Mouse (Mus musculus) forebrain, embryonic 13.5 days (tissue): ENCODE results near the gene Cap2. TPM values are rescaled to one million over a fixed set of nuclear protein-coding genes. Genes with fewer than 3 reads are reported as not detected.
A peak's percentile ranks its signal among the peaks of the same experiment; 100 is the strongest.

Experiments
- ATAC-seq: fragments of 200-750 bp; cut with Nextera tagmentation; 2 replicates; pipeline ENCODE4 v1.8.0; 2017
- H3K27ac ChIP-seq: fragments of 300-500 bp; sonication (generic); 2 replicates; pipeline ENCODE4 v1.5.1; 2015; ENCODE audit warnings: inconsistent platforms, mild to moderate bottlenecking, moderate library complexity
- H3K27me3 ChIP-seq: fragments of 300-500 bp; sonication (generic); 2 replicates; pipeline ENCODE4 v1.6.1; 2015; ENCODE audit warnings: mild to moderate bottlenecking, inconsistent platforms
- H3K36me3 ChIP-seq: fragments of 300-500 bp; sonication (generic); 2 replicates; pipeline ENCODE4 v1.6.1; 2015; ENCODE audit warnings: mild to moderate bottlenecking, inconsistent platforms; ENCODE audit not compliant: poor library complexity, severe bottlenecking
- H3K4me1 ChIP-seq: fragments of 300-500 bp; sonication (generic); 2 replicates; pipeline ENCODE4 v1.6.1; 2015; ENCODE audit warnings: inconsistent platforms
- H3K4me2 ChIP-seq: fragments of 300-500 bp; sonication (generic); 2 replicates; pipeline ENCODE4 v1.6.1; 2015; ENCODE audit warnings: inconsistent platforms, mild to moderate bottlenecking, moderate library complexity
- H3K4me3 ChIP-seq: fragments of 300-500 bp; sonication (generic); 2 replicates; pipeline ENCODE4 v1.5.1; 2015; ENCODE audit warnings: mild to moderate bottlenecking, inconsistent platforms
- H3K9ac ChIP-seq: fragments of 300-500 bp; sonication (generic); 2 replicates; pipeline ENCODE4 v1.6.1; 2015; ENCODE audit warnings: mild to moderate bottlenecking, inconsistent platforms
- H3K9me3 ChIP-seq: fragments of 300-500 bp; sonication (generic); replicated peaks from 2 replicates; pipeline ENCODE4 v1.6.1; 2016; ENCODE audit warnings: inconsistent platforms
- WGBS: fragments of 180-500 bp; shearing (Covaris S2); methylation state at CpG from one replicate; pipeline ENCODE4 v1.1.7; 2015; 5-methylcytosine and 5-hydroxymethylcytosine counted together
- polyA plus RNA-seq: library from polyadenylated mRNA; unstranded; fragments of >200 nt; fragmentation: Nextera tagmentation; extraction: Ambion mirVana; gene quantifications from 2 replicates; pipeline ENCODE4 v1.2.1, GENCODE M21; 2015

Cap2 gene
- polyA plus RNA-seq, 1 experiment from 2014 or later, result 11.8 TPM

DNA sequence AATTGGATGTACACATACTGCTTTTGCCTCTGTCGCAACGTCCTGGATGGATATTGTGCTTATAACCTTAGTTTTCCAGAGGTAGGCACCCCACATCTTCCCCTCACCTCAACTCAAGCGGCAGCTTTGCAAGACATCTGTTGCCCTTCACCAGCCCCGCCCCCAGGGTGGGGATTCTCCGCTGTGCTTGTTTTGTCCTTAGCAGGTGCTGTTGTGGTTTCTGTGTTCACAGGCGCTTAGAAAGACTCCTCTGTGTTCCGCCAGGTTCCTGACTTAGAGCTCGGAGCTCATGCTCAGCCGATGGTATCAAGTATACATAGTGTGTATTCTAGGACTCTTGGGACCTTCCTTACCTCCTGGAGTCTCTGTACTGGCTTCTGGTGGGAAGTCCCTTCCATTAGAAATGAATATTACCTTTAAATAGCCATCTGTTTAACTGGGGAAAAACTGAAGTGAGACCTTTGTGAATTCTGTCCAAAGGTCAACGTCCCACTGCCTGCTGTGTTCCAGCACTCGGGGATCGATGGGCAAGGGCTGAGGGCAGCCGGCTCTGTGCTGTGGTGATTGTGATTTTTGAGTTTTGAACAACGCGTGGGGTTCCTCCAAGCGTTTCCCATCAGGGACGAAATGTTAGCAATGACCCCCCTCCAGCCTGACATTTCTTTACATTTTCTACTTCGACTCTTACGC, 115.2 kb downstream of the Cap2 start:
- no peak overlapping the region for H3K4me2 ChIP-seq
- no peak overlapping the region for H3K9ac ChIP-seq
- WGBS, result 92% methylated on average over 19 of the region's 19 CpGs
- H3K4me1 ChIP-seq, result no peaks in the 10 kb centered on the region
- no peak overlapping the region for H3K27ac ChIP-seq
- no peak for ATAC-seq
- H3K36me3 ChIP-seq, result no peaks in the 10 kb centered on the region
- no peaks in the 10 kb centered on the region for H3K9me3 ChIP-seq
- H3K27me3 ChIP-seq, result no peaks in the 10 kb centered on the region
- H3K4me3 ChIP-seq, result no peak overlapping the region

DNA sequence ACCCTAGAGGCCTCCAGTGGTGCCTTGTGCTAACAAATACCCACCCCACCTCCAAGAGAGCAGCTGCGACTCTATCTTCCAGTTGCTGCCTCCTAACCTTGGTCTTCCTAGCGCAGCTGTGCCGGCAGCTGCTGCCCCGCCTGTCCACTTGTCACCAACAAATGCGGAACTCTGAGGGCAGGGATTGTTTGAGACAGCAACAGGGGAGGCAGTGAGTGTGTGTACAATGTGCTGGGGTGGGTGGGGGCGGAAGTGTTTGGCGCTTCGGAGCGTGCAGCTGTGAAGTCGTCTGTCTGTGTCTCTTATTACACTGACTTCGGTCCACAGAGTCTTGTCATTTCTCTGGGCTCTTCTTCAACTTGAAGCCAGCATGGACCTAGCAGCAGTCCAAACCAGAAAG, 118.0 kb downstream of the Cap2 start:
- WGBS, result 67% methylated on average over 11 of the region's 11 CpGs
- H3K36me3 ChIP-seq, result no peaks in the 10 kb centered on the region
- H3K4me1 ChIP-seq, result no peaks in the 10 kb centered on the region
- H3K4me3 ChIP-seq, result no peak overlapping the region
- no peak overlapping the region for H3K9ac ChIP-seq
- H3K27me3 ChIP-seq, result no peaks in the 10 kb centered on the region
- peak; percentile 30; the same call in 1 of the 2 replicates for ATAC-seq
- H3K27ac ChIP-seq, result no peak overlapping the region
- H3K9me3 ChIP-seq, result no peaks in the 10 kb centered on the region
- no peak overlapping the region for H3K4me2 ChIP-seq

DNA sequence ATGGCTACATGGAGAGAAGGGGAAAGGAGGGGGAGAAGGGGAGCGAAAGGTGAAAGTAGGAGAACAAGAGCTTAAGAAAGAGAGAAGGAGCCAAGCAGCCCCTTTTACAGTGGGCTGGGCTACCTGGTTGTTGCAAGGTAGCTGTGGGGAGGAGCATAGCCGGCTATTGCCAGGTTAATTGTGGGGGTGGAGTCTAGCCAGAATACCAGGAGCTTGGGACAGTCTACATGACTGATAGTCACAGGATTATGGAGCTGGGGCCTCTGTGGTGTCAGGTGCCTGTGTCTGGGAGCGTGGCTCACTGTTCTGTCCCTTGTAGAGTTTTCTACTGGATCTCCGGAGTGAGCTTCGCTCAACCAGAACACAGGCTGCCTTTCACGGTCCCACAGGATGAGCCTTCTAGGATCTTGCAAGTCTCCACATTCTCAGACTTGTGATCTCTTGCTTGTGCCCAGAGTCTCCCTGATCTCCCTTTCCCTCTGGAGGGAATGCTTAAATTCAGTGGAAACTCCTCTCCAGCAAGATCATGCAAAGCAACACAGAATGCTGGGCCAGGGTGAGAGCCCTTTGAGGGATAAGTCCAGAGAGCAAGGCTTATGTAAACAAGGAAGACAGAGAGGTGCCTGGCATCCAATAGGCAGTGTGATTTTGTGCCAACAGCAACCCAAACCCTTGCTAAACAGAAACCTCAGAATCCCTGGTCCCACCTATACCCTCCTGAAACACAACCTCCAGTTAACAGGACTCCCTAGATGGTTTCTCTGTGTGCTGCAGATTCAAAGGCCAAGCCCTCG, 119.5 kb downstream of the Cap2 start:
- Histone ChIP-seq H3K27ac (no peak overlapping the region), H3K36me3 (no peaks in the 10 kb centered on the region), H3K4me2 (no peak overlapping the region), H3K27me3 (no peaks in the 10 kb centered on the region), H3K9ac (no peak overlapping the region), H3K4me3 (no peak overlapping the region), H3K4me1 (no peaks in the 10 kb centered on the region), H3K9me3 (no peaks in the 10 kb centered on the region)
- WGBS, result 90% methylated on average over 7 of the region's 7 CpGs
- ATAC-seq, result no peak

DNA sequence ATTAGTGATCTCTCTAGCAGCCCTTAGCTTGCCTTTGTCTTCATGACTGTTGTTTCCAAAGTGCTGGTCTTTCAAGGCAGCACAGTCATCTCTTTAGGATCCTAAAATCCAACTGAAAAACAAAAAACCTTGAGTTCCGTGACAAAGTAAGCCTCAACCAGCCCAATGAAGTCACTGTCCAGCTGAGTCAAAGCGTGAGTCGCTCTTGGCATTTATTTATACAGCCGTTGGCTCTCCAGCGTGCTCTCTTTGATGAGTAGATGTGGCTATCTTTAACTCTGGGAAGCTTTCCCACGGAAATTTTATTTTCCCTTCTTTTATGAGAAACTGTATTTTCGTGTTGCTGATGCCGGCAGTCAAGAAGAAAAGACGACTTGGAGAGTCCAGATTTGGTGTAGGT, 125.0 kb downstream of the Cap2 start:
- Histone ChIP-seq H3K27me3 (no peaks in the 10 kb centered on the region), H3K36me3 (no peaks in the 10 kb centered on the region), H3K4me1 (peaks cover 15% of the 10 kb centered on the region; the same call in 1 of the 2 replicates), H3K27ac (no peak overlapping the region), H3K9ac (no peak overlapping the region), H3K4me2 (no peak overlapping the region), H3K4me3 (no peak overlapping the region), H3K9me3 (no peaks in the 10 kb centered on the region)
- ATAC-seq, result no peak
- 91% methylated on average over 9 of the region's 9 CpGs for WGBS

DNA sequence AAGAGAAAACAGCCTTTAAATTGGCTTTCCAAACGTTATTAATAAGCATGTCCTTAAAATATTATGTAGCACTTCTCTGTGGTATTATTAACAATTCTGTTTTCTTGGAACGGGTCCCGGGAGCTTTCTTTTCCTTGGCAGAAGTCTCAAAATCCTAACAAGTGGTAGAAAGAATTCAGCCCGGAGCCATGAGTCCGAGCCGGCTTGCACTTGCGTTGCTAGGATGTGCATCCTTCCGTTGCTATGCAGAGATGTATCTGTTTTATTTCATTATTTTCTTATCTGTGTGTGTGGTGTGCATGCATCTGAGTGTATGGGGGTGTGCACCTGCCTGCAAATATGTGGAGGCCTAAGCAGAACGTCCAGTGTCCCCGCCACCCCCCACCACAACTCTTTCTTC, 126.2 kb downstream of the Cap2 start:
- ATAC-seq, result no peak

DNA sequence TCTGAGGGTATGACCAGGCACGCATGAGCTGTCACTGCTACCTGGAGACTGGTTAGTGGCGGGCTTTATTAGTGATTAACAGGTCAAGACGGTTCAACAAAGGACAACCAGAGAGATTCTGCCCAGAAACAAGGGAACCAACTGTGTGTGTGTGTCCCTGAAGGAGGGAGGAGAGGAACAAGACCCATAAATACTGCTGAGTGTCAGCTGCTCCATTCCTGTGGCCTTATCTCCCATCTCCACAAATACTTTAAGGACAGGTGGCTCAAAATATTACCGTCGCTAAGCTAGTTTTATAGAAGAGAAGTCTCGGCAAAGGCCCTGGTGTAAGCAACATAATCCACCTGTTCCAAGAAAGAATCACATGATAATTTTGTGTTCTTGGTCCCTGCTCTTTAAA, 127.7 kb downstream of the Cap2 start:
- H3K36me3 ChIP-seq, result no peaks in the 10 kb centered on the region
- 91% methylated on average over 6 of the region's 6 CpGs for WGBS
- no peak for ATAC-seq
- no peak overlapping the region for H3K9ac ChIP-seq
- H3K4me2 ChIP-seq, result no peak overlapping the region
- H3K4me3 ChIP-seq, result no peak overlapping the region
- no peaks in the 10 kb centered on the region for H3K9me3 ChIP-seq
- no peaks in the 10 kb centered on the region for H3K27me3 ChIP-seq
- no peak overlapping the region for H3K27ac ChIP-seq
- H3K4me1 ChIP-seq, result peaks cover 33% of the 10 kb centered on the region

More for the DNA sequence above, 126.2 kb downstream of the Cap2 start:
- no peak overlapping the region for H3K4me3 ChIP-seq
- no peak overlapping the region for H3K27ac ChIP-seq
- no peaks in the 10 kb centered on the region for H3K36me3 ChIP-seq
- no peaks in the 10 kb centered on the region for H3K9me3 ChIP-seq
- WGBS, result 61% methylated on average over 10 of the region's 10 CpGs
- H3K27me3 ChIP-seq, result no peaks in the 10 kb centered on the region
- H3K4me2 ChIP-seq, result no peak overlapping the region
- no peak overlapping the region for H3K9ac ChIP-seq
- H3K4me1 ChIP-seq, result peaks cover 18% of the 10 kb centered on the region

- Histone ChIP-seq H3K36me3 (peaks cover 14% of the 10 kb centered on the region; the same call in 1 of the 2 replicates), H3K9ac (no peak overlapping the region), H3K27me3 (no peaks in the 10 kb centered on the region), H3K9me3 (no peaks in the 10 kb centered on the region), H3K27ac (peak overlapping the region; percentile 89), H3K4me2 (no peak overlapping the region), H3K4me1 (peaks cover 37% of the 10 kb centered on the region), H3K4me3 (no peak overlapping the region)
- 67% methylated on average over 4 of the region's 4 CpGs for WGBS
- no peak for ATAC-seq
Observed at GRCm38 (mm10) chr13:46632796-46633195, 131.1 kb downstream of the Cap2 start.

DNA sequence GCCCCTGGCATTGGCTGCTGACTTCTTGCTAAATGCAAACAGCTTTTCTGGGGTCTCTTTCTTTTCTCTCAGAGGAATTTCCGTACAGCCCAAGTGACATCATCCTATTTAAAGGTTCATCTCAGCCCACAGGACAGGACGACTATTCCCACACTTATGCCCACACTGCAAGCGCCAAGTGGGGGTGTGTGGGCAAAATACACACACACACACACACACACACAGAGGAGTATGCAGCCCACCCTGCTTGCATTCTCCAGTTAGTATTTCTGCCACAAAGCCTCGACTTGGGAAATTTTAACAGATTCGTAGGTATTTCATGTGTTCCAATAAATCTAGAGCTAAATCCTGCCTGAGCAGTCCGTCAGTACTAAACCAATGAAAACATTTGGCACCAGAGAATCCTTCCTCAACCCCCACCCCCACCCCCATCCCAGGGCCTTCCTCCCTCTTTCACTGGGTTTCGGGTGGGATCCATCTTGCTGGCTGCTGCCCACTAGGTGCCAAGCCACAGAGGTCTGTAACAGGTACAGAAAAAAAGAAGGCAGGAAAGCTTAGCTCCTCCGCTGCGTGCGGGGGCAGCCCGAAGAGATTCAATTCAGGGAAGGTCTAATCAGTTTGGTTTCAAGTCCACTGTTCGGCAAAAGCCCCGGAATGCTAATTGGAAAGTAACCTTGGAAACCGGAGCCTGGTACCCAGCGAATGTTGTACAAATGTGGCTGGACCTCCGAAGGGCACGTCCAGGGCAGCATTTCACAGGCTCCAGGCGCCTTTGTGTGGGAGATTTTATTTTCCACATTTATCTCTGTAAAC, 131.9 kb downstream of the Cap2 start:
- peak; percentile 86 for ATAC-seq
- 9% methylated on average over 18 of the region's 18 CpGs for WGBS
- peak overlapping the region; percentile 89 for H3K27ac ChIP-seq
- peaks cover 14% of the 10 kb centered on the region; the same call in 1 of the 2 replicates for H3K36me3 ChIP-seq
- peak overlapping the region; percentile 26 for H3K4me3 ChIP-seq
- H3K4me1 ChIP-seq, result peaks cover 33% of the 10 kb centered on the region
- H3K27me3 ChIP-seq, result no peaks in the 10 kb centered on the region
- no peaks in the 10 kb centered on the region for H3K9me3 ChIP-seq
- peak overlapping the region; percentile 48 for H3K9ac ChIP-seq
- peak overlapping the region; percentile 57 for H3K4me2 ChIP-seq

DNA sequence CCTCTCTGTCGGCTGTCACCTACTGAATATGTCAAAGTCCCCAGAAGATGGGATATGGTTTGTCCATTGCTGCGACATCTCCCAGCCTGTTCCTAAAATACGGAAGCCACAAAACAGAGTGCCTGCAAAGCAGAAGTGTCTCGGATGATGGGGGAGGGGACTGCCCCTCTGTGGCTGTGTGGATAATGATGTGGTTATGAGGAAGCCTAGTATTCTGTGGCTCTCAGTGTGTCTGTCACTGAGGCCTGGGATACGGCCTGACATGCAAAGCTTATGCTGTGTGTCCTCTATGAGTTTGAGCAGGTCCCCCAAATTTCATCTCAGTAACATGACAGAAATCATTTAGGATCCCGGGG, 132.5 kb downstream of the Cap2 start:
- Histone ChIP-seq H3K9ac (peak overlapping the region; percentile 48), H3K9me3 (no peaks in the 10 kb centered on the region), H3K4me2 (peak overlapping the region; percentile 57), H3K4me1 (peaks cover 33% of the 10 kb centered on the region), H3K27me3 (no peaks in the 10 kb centered on the region), H3K27ac (peak overlapping the region; percentile 89), H3K4me3 (peak overlapping the region; percentile 26), H3K36me3 (peaks cover 14% of the 10 kb centered on the region; the same call in 1 of the 2 replicates)
- WGBS, result 13% methylated on average over 6 of the region's 6 CpGs
- peak; percentile 83 for ATAC-seq

DNA sequence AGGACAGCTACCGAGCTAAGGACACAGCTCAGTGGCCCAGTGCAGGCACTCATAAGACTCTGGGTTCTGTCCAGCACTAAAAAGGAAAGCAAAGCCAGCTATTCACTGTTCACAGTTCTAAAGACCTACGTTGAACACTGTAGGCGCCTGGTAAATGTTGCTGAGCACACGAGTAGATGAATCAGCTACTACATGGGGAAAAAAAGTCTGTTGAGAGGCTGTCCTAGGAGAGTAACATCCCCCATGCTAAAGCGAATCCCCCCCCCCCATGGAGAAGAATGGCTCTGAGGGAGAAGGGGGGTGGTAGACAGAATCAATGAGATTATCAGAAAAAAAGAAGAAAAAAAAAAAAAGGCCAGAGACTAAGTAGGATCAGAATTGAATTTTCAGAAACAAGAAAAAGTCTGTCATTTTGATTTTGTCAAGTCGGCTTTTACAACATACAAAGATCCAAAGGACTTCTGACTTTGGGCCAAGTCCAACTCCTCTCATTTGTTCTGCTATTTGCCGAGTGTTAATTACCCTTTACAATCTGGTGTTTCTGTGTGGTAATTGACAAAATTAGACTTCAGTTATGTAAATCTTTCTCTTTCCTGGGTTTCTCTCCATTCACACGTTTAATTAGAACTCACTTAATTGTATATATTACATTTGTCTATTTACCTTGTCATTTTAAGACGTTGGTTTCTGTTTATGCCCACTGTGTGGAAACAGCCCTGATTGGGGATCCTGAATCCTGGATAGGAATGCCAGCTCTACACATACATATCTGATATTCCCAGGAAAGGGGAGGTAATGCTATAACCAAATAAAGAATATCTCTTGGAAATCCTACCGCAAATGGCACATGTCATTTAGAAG, 139.2 kb downstream of the Cap2 start:
- Histone ChIP-seq H3K4me1 (peaks cover 3% of the 10 kb centered on the region; the same call in 1 of the 2 replicates), H3K9me3 (no peaks in the 10 kb centered on the region; the same call in 1 of the 2 replicates), H3K4me3 (no peak overlapping the region), H3K27ac (peak overlapping the region; percentile 54; the same call in 1 of the 2 replicates), H3K27me3 (no peaks in the 10 kb centered on the region), H3K9ac (no peak overlapping the region), H3K36me3 (peaks cover 14% of the 10 kb centered on the region; the same call in 1 of the 2 replicates), H3K4me2 (no peak overlapping the region)
- peak; percentile 79; the same call in 1 of the 2 replicates for ATAC-seq
- 53% methylated on average over 10 of the region's 10 CpGs for WGBS

DNA sequence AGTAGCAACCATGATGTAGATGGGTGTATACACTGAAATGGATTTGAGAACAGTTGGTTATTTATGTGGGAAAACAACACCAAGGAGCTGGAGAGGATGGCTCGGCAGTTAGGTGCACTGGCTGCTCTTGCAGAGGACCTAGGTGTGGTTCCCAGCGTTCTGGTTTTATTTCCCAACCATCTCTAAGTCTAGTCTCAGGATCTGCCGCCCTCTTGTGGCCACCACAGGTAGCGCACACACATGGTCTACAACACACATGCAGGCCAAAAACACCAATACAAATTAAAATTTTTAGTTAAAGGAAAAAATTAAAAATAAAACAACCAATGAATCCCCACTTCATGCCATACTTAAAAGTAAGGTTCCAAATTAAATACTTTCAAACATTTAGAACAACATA, 140.7 kb downstream of the Cap2 start:
- no peak for ATAC-seq
- no peak overlapping the region for H3K27ac ChIP-seq
- no peak overlapping the region for H3K4me3 ChIP-seq
- 88% methylated on average over 4 of the region's 4 CpGs for WGBS
- peaks cover 3% of the 10 kb centered on the region; the same call in 1 of the 2 replicates for H3K4me1 ChIP-seq
- no peaks in the 10 kb centered on the region; the same call in 1 of the 2 replicates for H3K9me3 ChIP-seq
- H3K4me2 ChIP-seq, result no peak overlapping the region
- H3K27me3 ChIP-seq, result no peaks in the 10 kb centered on the region
- H3K9ac ChIP-seq, result no peak overlapping the region
- H3K36me3 ChIP-seq, result peaks cover 5% of the 10 kb centered on the region; the same call in 1 of the 2 replicates
